Mouse (Mus musculus) heart, postnatal 14 days (tissue): ENCODE data around the gene Naa80. TPM values are rescaled to one million over a fixed set of nuclear protein-coding genes. Genes with fewer than 3 reads are reported as not detected.
A peak's percentile ranks its signal among the peaks of the same experiment; 100 is the strongest.

Experiments
- DNase-seq, 2 experiments: peaks; one replicate each; pipeline ENCODE4 v3.0.0; 2021 to 2022
- intact Hi-C: fragments of 180-260 bp; cut with DNase I; formaldehyde crosslinking; loops from one replicate; pipeline ENCODE4 v1.15.1; 2025
- long read RNA-seq, 2 experiments: library from polyadenylated mRNA; stranded (forward); transcript quantifications; one replicate each; pipeline ENCODE4 v2.0.0; 2021
- total RNA-seq, 2 experiments: library from RNA; stranded (reverse); gene quantifications; 2 replicates each; pipeline ENCODE4 v1.2.3; 2021

Naa80 gene
- total RNA-seq, result 10 to 100 TPM; 15.5 to 16.6 TPM
- long read RNA-seq, experiment 1, transcript Naa80-201 (2 exons, 2,053 nt), result major isoform, 16 of 17 reads
- long read RNA-seq, experiment 1, partial matches to known transcripts, result 0 of 17 reads
- long read RNA-seq, experiment 1, other reads (novel, unspliced or antisense), result 1 of 17 reads
- long read RNA-seq, experiment 2, transcript Naa80-201 (2 exons, 2,053 nt), result major isoform, 11 of 13 reads
- long read RNA-seq, experiment 2, partial matches to known transcripts, result 0 of 13 reads
- long read RNA-seq, experiment 2, other reads (novel, unspliced or antisense), result 2 of 13 reads

- intact Hi-C loops, result no loop called here
- DNase-seq, result no peak
Observed at GRCm38 (mm10) chr9:107578587-107578986, at the start of gene Naa80. Gene Naa80 (plus strand): TSS chr9:107578887.

- intact Hi-C loops, result no loop called here
Observed at GRCm38 (mm10) chr9:107533791-107534407, 44.8 kb upstream of the Naa80 start, which contains the start of gene Tmem115. Gene Tmem115 (plus strand): TSS chr9:107533945.

GRCm38 (mm10) chr9:107534408-107535202 lies 44.1 kb upstream of the Naa80 start:
- peak; percentile 45 to 56 for DNase-seq
- intact Hi-C loops, result no loop called here

More at GRCm38 (mm10) chr9:107533791-107534407, 44.8 kb upstream of the Naa80 start, which contains the start of gene Tmem115:
- DNase-seq, result peak; percentile 89 to 92

DNA sequence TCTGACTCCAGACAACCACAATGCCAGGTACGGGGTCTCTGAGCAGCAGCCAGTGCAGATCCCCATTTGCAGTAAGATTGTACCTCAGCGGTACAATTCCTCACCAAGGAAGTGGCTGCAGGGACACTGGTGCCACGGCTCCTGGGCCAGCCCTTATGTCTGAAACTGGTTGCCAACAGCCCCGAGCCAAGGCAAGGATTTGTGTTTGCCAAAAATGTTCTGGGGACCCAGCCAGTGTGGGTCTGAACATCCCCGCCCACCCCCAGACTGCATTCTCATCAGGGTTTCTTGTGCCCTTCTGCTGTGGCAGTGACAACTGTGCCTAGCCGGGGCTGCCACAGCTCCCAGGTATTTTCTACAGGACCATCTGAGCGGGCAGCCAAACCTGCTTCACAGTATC lies 40.5 kb upstream of the Naa80 start:
- intact Hi-C loops, result no loop called here
- no peak for DNase-seq

GRCm38 (mm10) chr9:107538711-107539110 lies 40.0 kb upstream of the Naa80 start:
- no peak for DNase-seq
- intact Hi-C loops, result no loop called here

- intact Hi-C loops, result loop anchor here (5.0 kb wide), 1 partner anchor 718 kb away; the partner anchor contains the start of gene Dcaf1
Observed at GRCm38 (mm10) chr9:107539940-107540339, 38.7 kb upstream of the Naa80 start.

GRCm38 (mm10) chr9:107540420-107540819 lies 38.3 kb upstream of the Naa80 start:
- DNase-seq, result no peak
- intact Hi-C loops, result loop anchor here (5.0 kb wide), 1 partner anchor 718 kb away; the partner anchor contains the start of gene Dcaf1

More at GRCm38 (mm10) chr9:107539940-107540339, 38.7 kb upstream of the Naa80 start:
- no peak for DNase-seq

- DNase-seq, result no peak
- intact Hi-C loops, result loop anchor here (5.0 kb wide), 1 partner anchor 719 kb away; the partner anchor contains the start of gene Dcaf1
Observed at GRCm38 (mm10) chr9:107541005-107541404, 37.7 kb upstream of the Naa80 start.

GRCm38 (mm10) chr9:107541474-107542351 lies 37.0 kb upstream of the Naa80 start, which contains the start of the genes Cyb561d2 and Nprl2:
Gene Cyb561d2 (minus strand): TSS chr9:107542193.
Gene Nprl2 (plus strand): TSS chr9:107542226.
- DNase-seq, result peak; percentile 93 to 95
- intact Hi-C loops, result loop anchor here (5.0 kb wide), 1 partner anchor 719 kb away; the partner anchor contains the start of gene Dcaf1

- DNase-seq, result no peak
Observed at GRCm38 (mm10) chr9:107542352-107542686, 36.4 kb upstream of the Naa80 start.

DNA sequence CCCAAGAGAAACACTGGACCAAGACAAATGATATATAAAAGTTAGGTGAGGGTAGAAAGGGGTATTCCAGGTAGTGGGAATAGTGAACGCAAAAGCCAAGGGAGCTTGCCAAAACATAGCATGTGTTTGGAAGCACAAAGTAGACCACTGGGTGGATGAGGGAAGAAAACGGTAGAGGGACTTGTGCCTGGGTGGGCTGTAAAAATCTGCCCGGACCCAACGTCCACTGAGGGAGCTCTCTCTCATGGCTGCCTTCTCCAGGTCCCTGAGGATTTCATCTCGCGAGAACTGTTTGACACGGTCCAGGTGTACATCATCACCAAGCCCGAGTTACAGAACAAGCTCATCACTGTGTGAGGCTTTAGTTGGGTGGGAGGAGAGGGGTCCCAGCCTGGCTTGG lies 36.0 kb upstream of the Naa80 start:
- intact Hi-C loops, result loop anchor here (5.0 kb wide), 1 partner anchor 720 kb away; the partner anchor contains the start of gene Dcaf1
- no peak for DNase-seq

More at GRCm38 (mm10) chr9:107542352-107542686, 36.4 kb upstream of the Naa80 start:
- intact Hi-C loops, result loop anchor here (5.0 kb wide), 1 partner anchor 720 kb away; the partner anchor contains the start of gene Dcaf1

DNA sequence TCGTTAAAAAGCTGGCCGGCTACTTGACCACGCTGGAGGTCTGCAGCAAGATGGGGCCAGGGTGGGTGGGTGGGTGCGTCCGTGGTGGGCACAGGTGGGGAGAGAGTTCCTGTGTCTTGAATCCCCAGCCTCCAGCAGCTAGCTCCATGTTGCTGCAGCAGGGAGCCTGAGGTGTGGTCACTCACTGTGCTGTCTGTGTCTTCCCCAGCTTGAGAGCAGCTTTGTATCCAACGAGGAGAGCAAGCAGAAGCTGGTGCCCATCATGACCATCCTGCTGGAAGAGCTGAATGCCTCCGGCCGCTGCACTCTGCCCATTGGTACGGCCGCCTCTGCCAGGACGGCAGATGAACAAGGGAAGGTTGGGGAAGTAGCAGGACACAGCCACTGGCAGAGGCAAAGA lies 35.4 kb upstream of the Naa80 start:
- intact Hi-C loops, result loop anchor here (5.0 kb wide), 1 partner anchor 721 kb away; the partner anchor contains the start of gene Dcaf1
- no peak for DNase-seq

- intact Hi-C loops, result loop anchor here (5.0 kb wide), 1 partner anchor 722 kb away; the partner anchor contains the start of gene Dcaf1
- no peak for DNase-seq
Observed at GRCm38 (mm10) chr9:107544196-107544700, 34.4 kb upstream of the Naa80 start.

DNA sequence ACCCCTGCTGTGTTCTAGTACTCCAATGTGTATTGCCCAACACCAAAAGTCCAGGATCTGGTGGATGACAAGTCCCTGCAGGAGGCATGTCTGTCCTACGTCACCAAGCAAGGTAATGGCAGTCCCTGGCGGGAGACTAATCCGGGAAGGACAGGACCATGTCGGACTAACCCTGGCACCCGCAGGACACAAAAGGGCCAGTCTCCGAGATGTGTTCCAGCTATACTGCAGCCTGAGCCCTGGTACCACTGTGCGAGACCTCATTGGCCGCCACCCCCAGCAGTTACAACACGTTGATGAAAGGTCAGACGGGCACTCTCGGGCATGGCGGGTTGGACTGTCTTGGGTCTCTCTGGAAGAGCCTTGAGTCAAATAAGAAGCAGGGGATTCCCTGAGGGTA lies 34.0 kb upstream of the Naa80 start:
- DNase-seq, result no peak
- intact Hi-C loops, result loop anchor here (5.0 kb wide), 1 partner anchor 722 kb away; the partner anchor contains the start of gene Dcaf1

GRCm38 (mm10) chr9:107545199-107545598 lies 33.5 kb upstream of the Naa80 start:
- intact Hi-C loops, result no loop called here
- no peak for DNase-seq

DNA sequence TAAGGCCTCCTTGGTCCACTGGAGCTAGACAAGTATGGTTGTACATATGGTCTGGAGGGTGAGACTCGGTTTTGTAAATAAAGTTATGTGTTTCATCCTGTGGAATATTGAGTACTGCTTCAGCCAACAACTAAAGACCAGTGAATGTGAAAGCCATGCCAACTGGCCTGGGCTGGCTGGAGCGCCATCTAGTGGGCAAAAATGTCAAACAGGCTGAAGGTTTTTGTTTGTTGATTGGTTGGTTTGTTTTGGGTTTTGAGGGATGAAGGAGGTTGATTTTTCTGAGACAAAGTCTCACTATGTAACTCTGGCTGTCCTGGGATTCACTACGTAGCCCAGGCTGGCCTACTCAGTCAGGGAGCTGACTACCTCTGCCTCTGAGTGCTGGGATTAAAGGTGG lies 33.1 kb upstream of the Naa80 start:
- intact Hi-C loops, result no loop called here
- peak; percentile 78 to 86 for DNase-seq

DNA sequence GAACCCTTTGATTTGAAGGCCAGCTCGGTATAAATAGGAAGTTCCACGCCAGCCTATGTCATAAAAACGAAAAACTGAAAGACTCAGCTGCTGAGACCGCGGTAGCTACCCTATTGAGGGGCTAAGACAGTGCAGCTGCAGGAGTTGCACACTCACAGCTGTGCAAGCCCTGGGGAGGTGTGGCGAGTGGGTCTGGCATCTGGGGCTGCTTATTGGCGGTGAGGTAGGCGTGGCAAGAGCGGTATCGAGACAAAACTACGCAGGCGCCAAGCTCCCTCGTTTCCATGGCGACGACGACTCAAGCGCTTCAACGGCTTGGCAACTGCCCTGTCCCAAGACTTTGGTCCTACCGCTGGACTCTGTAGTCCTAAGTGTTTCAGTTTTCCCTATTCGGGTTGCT lies 31.7 kb upstream of the Naa80 start, which contains the start of gene Zmynd10:
Zmynd10 (plus strand) TSS at position 273 of the 400 bp plus-strand sequence.
- intact Hi-C loops, result no loop called here
- DNase-seq, result peak; percentile 84 to 90

DNA sequence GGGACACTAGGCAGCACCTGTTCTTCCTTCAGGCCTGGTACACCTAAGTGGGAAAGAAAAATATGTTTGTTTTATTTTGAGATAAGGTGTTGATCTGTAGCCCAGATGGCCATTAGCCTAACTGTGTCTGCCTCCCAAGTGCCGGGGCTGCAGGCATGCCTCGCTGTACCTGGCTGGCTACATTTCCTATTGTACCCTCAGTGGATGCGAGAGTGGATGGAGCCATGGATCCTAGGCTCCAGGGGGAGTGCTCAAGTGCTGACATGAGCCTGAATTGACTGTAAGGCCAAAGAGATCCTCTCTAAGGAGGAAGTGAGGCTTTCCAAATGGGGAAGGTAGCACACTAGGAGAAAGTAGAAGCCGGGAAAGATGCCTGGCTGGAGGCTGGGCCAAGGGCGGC lies 30.7 kb upstream of the Naa80 start:
- DNase-seq, result no peak
- intact Hi-C loops, result no loop called here

DNA sequence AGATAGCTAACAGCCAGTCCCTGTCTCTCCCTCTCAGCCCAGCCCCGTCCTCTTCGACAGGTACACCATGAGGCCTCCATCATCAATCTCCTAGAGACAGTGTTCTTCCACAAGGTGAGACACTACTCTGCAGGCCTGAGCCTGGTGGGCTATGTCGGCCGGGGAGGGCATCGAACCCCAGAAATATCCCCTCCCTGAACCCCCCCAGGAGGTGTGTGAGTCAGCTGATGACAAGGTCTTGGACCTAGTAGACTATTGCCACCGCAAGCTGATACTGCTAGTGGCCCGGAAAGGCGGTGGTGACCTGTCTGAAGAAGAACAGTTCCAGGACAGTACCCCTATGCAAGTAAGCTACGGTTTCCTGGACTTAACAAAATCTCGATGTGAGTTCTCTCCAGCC lies 29.9 kb upstream of the Naa80 start:
- intact Hi-C loops, result no loop called here
- DNase-seq, result no peak
